Mouse (Mus musculus) CD8-positive naive resting alpha-beta T cell, adult 2 months (primary cell): ENCODE data around the gene Gnb1.
"Not testable (repeated sequence)": the region's sequence is repeated elsewhere in the genome, so short reads cannot be mapped to it uniquely, and the experiment has no call there.

Experiments used
- DNase-seq, 2 experiments: peaks; one replicate each; pipeline ENCODE4 v3.0.0; 2022; ENCODE audit warnings: low read depth in 2 of 2, low spot score in 2 of 2

The Gnb1 gene

DNA sequence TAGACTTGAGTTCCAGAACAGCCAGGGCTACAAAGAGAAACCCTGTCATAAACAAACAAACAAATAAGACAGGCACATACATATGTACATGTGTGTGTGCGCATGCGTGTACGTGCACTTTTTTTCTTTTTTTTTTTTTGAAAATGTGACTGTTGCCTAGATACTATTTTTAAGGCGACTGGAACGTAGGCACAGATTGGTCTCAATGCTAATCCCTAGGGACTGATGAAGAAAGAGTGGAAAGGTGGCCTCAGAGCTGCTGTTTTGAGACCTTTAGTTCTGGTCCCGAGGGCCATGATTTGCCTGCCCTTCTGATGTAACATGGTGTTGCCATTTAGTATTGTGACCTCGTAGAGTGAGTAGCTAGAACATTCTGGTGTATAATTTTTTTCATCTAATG is 58.8 kb downstream of the Gnb1 start:
- no peak for DNase-seq

DNA sequence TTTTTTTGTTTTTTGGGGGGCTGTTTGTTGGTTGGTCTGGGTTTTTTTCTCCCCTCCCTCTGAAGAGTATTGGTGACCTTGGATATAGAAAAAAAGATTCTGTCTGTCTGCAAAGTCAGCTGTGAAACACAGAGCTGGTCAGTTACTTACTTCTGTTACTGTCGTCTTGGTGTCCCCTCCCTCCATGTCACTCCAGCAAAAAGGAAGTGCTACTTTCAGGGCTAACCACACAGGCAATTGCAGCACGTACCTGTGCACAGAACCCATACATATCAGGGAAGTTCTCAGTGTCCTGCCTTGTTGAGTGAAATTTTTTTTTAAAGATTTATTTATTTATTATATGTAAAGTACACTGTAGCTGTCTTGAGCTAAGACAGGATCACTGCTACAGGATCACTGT is 59.3 kb downstream of the Gnb1 start:
- no peak for DNase-seq

DNA sequence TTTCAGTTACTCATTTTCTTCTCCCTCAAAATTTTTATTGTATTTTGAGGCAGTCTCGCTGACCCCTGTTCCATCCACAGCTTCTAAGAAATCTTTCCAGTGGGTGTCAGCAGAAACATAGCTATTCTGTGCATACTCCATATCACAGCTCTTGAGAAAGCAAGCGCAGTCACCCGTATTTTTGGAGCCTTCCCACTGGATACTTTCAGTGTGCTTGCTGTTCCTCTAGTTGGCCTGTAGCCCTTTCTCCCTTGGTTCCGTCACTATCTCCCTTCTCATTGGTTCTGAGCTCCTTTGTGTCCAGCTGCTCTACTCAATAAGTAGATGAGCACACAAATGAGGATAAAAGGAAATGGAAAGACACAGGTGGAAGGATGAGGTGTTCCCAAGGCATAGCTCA is 59.9 kb downstream of the Gnb1 start:
- DNase-seq: no peak

DNA sequence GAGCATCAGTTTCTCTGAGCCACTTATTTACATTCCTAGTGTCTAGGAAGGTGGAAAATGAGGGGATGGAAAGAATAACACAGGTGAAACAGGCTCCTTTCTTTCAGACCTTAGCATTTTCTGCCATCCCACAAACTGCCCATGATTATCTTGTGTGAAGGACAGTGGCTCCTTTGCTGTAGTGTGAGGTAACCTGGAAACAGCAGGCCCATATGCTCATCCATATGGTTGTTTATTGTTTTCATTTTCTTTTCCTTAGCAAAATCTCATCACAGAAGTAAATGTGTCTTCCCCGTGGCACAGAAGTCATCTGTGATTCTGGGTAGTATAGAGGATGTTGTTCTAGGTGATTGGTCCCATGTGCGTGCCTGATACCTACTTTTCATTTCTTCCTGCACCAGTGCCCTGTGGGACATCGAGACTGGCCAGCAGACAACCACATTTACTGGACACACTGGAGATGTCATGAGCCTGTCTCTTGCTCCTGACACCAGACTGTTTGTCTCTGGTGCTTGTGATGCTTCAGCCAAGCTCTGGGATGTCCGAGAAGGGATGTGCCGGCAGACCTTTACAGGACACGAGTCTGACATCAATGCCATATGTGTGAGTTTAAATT is 61.9 kb downstream of the Gnb1 start:
- no peak for DNase-seq

DNA sequence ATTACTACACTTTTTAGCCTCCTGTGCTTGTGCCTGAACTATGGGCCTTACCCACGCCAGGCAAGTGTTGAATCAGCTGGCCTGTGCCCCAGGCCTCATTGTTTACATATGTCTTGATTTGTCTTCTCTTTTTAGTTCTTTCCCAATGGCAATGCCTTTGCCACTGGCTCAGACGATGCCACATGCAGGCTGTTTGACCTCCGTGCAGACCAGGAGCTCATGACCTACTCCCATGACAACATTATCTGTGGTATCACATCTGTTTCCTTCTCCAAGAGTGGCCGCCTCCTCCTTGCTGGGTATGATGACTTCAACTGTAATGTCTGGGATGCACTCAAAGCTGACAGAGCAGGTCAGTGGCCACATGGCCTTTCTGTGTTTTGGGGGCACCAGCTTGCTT is 63.7 kb downstream of the Gnb1 start:
- no peak for DNase-seq

DNA sequence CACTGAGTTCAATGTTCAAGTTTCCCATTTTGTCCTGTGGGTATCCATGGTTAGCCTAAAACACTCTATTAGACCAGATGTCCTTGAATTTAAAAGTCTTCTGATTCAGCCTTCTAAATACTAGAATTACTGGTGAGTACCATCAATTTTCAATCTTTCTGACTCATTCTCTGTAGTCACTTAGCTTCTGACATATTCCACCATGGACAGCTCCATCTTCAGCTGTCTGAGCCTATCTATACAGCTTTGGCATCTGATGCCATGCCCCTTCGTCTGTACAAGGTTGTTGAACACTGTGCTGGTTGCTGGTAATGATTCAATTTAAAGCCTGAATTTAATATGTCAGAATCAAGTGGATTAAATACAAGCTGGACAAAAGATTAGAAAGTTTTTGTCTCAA is 64.3 kb downstream of the Gnb1 start:
- DNase-seq: no peak

DNA sequence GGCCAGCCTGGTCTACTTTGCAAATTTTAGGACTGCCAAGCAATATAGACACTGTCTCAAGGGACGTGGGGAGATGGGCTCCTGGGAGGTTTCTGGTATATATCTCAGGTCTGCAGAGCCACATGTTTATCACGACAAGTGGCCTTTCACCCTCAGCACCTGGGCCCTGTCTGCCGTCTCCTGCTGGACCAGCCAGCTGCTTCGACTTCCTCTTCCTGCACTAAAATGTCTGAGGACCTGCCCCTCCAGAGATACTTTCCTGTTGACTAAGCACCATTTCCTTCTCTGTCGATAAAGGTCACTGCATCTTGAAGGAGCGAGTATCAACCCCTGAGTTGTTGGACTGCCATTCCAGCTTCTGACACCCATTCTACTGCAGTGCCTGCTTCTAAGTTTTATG is 68.3 kb downstream of the Gnb1 start:
- DNase-seq: no peak

DNA sequence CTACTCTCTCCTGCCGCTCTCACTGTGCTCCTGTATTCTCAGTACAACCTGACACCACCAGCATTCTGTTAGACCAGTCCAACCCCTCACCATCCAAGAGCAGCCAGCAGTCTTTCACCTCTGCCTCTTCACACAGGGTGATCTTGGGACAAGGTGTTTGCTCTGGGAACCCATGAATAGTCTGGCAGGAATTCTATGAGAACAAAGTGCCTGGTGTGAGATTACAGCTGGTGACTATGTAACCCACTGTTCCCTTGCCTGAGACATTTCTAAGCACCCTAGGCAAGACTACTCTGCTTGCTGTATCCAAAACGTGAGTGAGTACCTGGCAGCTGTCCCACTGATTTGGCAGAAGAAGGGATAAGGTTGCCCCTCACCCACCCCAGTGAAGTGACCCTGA is 69.8 kb downstream of the Gnb1 start:
- DNase-seq: no peak

DNA sequence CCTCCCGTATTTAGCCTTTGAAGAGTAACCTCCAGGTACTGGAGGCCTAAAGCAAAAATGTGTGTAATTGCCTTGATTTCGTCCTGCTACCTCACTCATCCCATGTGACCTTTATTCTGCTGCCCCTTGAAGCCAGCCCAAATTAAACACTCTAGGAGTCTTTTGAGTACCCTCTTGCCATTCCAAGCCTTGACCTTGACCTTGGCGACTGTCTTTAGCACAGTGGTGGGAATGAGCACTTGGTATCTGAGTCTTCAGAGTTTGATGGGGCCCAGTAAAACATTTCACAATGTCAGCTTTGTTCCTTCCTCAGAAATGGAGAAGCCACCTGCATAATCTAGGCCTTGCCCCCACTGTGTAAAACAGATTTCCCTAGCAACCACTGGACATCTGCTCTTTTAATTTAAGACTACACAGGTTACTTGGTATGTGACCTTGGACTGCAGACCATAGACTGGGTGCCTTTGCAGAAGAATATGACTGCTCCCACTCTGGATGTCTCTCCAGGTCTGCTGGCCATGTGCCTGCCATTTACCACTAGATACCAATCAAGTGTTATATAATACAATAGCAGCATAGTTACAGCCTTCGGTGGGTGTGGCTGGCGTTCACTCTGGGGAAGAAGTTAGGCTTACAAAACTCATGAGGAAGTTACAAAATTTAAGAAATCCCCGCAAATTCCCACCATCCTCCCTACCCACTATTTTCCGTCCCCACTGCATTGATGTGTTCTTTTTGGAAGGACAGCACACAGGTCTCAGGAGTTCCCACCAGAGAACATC is 70.7 kb downstream of the Gnb1 start, which contains the start of gene Nadk:
TSS of gene Nadk (plus strand) at position 718 of the 782 bp plus-strand sequence.
- DNase-seq: no peak

DNA sequence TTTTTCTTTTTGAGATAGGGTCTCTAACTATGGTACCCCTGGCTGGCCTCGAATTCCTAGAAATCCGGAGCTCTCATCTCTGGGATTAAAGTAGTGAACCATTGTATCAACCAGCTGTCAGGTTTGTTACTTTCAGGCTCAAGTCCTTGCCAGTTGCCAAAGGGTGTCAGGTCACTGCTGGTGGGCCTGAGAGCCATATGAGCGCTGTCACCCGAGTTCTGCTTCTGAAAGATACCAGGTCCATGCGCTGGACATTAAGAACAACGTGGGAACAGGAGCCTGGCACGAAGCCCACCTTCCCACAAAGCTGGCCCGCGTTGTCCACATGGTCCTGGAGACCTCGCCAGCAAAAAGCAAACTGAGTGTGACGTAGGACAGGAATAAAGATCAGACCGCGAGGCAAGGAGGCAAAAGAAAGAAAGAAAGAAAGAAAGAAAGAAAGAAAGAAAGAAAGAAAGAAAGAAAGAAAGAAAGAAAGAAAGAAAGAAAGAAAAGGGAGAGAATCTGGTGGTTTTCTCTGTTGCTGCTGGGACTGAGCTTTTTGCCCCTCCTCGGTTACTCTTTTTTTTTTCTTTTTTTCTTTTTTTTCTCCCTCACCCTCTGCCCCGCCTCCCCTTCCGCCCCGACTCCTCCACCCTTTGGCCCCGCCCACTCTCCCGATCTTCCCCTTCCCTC is 71.7 kb downstream of the Gnb1 start:
- DNase-seq: peak in 1 of 2 experiments; percentile 10

DNA sequence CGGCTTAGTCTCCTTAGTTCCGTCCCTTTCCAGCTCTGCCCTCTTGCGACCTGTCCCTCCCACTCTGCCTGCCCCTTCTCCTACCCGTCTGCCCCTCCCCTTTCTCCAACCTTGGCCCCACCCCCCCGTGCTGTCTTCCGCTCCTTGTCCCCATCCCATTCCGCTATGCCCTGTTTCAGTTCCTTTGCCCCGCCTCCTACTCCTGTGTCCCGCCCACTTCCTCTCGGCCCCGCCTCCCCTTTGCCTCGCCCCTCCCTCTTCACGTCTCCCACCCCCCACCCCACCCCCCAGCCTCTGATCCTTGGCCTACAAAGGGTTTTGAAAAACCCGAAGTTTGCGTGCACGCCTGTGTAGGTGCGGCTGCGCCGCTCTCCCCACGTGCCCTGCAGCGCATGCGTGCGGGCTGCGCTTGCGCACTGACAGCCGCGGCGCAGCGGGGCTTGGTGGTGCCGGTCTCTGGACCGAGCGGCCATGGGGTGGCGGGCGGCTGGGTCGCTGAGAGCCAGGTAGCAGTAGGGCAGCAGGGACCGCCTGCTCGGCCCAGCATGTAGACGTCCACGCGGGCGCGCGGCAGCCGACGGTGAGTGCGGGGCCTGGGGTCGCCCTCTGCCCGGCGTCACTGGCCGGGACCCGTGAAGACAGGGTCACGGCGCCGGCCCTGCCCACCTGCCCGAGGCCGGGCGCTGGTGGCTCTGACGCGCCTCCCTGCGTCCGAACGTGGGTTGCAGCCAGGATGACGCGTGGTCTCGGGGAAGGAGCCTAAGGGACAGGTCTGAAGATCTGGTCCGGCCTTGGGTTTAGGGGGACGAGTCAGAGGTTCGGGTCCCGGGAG is 72.5 kb downstream of the Gnb1 start:
- peak; percentile 97 to 98 for DNase-seq

DNA sequence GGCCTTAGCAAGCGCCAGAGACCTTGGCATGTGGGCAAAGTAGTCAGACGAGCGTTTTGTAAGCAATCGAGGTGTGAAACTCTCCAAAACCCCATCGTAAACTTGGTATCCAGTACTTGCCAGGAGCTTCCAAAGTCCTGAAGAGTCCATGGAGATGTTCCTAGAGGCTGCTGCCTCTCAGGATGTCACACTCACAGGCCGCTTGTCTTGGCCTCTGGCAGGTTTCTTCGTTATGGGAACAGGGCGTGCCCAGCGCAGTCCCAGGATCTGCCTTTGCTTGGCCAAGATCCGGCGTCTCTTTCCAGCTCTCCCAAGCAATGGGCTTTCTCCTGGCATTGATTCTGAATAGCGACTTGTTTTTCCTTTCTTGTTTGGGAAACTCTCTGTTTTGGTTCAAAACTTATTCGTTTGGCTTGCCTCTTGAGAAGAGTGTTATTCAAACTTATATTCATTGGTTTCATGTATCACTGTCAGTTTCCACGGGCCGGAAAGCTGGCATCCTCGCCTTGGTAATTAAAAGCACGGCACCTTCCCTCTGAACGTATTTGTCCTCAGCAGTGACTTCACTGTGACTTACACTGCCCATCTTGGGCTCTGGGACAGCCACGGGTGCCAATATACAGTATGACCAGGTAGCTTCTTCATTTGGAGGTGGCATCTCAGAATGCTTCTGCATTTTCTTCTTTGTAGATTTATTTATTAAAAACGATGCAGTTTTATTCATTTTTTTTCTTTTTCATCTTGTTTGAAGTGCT is 73.3 kb downstream of the Gnb1 start:
- DNase-seq: no peak

DNA sequence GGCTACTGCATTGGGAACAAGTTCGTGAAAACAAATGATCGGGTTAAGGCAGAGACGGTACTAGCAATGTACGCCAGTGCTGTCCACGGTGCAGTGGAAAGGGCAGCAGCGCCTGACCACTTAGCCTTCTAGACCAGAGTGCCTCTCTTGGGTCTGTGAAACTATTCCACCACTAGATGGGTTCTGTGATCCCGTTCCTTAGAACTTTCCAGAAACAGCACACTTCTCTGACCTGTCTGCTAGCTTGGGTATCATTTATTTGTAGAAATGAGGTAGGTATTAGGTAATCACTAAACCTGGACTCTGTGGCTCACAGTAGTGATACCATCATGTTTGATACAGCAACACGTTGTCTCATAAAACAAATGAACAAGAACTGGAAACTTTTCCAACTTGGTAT is 75.4 kb downstream of the Gnb1 start:
- DNase-seq: no peak

DNA sequence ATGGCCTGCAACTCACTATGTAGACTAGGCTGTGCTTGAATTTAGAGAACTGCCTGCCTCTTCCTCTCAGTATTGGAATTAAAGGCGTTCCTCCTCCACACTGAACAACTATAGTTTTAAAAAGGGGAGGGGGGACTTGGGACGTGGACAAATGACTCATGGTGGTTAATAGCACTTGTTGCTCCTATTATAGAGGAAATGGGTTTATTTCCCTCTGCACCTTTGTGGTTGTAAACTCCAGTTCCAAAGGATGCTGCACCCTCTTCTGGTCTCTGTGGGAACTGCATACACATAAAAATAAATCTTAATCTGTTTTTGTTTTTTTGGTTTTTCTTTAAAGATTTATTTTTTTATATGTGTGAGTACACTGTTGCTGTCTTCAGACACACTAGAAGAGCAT is 77.0 kb downstream of the Gnb1 start:
- DNase-seq: peak; percentile 23 to 50

DNA sequence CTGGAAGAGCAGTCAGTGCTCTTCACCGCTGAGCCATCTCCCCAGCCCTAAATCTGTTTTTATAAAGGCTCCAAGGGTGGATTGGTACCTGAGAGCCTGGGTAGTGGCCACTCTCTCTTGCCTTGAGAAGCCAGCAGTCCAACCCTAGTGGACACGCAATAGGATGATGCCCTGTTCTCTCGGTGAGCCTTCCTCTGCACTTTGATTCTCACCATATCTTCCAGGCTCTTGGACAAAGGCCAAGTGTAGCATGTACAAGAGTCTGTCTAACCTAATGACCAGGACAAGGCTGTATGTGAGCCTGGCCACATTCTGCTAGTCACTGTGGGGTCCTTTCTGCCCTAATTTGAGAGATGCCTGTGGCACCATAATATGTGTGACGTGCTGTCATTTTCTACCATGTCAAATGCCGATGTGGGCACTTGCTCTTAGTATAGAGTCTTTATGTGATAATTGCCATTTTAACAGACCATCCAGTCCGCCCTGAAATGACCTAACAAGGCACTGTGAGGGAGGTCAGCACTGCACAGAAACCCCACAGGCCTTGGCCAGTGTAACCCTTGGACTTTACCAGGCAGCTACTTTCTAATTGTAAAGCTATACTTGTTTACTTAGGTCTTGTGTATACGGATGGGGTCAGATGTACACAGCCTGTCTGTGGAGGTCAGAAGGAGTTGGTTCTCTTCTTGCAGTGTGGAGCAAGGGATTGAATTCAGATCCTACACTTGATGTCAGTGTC is 77.6 kb downstream of the Gnb1 start:
- no peak for DNase-seq

DNA sequence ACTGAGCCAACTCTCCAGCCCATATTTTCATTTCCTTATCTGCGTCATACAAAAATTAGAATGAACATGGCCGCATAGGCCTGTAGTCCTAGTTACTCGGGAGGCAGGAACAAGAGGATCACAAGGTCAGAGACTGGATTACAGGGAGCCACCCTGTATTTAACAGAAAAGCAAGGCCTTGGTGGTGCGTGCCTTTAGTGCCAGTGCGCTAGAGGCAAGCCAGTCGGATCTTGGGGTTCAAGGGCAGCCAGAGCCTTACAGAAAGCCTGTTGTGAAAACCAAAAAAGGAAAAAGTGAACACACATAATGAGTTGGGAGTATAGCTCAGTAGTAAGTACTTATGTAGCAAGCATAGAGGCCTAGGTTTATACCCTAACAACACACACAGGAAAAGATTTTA is 78.7 kb downstream of the Gnb1 start:
- no peak for DNase-seq

DNA sequence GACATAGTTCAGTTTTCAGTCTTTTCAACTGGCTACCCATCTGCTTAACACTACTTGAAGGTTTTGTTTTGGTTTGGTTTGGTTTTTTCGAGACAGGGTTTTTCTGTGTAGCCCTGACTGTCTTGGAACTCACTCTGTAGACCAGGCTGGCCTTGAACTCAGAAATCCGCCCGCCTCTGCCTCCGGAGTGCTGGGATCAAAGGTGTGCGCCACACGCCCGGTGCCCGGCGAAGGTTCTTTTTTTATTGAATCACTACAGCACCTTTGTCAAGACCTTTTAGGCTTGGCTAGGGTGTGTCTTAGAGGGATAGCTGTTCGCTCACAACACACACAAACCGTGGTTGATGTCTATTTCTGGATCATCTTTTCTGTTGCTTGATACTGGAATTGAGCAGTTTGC is 79.2 kb downstream of the Gnb1 start:
- DNase-seq: not testable (repeated sequence)

DNA sequence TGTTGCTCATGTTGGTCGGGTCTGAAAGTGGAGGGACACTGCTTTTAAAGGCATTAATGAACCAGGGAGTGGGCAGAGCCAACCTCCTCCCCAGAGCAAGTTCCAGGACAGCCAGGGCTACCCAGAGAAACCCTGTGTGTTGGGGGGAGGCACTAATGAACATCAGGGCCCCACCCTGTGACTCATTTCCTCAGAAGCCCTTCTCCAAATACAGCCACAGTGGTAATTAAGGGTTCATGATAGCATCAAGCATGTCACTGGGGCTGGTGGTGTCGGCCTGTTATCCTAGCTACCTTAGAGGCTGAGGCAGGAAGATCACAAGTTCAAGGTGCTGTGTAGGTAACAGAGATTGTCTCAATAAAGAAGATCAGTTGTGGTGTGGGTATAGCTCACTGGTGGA is 80.3 kb downstream of the Gnb1 start:
- no peak for DNase-seq

DNA sequence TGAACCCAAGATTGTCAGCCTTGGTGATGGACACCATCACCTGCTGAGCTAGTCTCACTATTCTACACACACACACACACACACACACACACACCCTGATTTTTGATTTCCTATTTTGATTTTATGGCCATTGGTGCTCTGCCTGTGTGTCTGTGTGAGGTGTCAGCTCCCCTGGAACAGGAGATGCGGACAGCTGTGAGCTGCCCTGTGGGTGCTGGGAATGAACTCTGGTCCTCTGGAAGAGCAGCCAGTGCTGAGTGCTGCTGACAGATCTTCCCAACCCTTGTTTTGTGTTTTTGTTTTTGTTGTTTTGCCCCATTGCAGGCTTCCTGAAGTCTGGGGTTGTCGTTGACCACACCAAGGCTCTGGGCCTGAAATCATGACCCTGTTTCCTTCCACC is 82.0 kb downstream of the Gnb1 start:
- no peak for DNase-seq

DNA sequence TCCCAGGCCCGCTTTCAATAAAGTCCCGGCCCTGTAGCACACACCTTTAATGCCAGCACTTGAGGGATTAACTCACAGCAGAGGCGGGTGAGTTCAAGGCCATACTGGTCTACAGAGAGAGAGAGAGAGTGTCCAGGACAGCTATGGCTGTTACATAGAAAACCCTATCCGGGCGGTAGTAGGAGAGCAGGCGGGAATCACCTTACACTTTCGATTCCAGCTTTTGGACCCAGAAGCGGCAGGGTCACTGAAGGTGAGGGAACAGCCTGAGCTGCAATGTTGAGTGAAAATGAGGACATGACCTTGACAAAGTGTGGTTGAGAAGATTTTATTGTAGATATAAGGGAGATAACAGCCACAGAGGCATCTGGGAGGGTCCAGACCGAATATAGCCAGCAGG is 82.7 kb downstream of the Gnb1 start:
- no peak for DNase-seq
